Mouse (Mus musculus) cerebellum, postnatal 4 days (tissue): ENCODE results near the gene 4930572O03Rik.
"Not testable (repeated sequence)": the region's sequence is repeated elsewhere in the genome, so short reads cannot be mapped to it uniquely, and the experiment has no call there.

Experiments used
- DNase-seq, 2 experiments: peaks; one replicate each; pipeline ENCODE4 v3.0.0; 2022; ENCODE audit warnings: low spot score in 2 of 2, mixed read lengths in 1 of 2

The 4930572O03Rik gene

DNA sequence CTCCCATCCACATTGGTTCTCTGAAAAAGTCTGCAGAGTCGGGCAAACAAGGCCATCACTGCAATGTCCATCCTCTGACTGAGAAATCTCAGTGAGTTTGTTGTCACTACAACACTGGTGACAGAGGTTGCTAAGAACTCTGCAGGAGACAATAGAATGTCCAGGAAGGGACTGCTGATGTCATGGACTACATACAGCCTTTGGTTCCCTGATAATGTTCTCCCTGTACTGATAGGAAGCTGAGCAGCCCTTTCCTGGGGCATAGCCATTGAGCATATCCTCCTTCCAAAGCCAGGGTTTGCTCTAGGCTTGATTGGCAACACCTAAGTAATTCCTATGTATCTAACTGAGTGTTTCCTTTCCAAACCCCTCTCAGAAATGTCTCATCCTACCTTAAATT lies at the start of gene 4930572O03Rik:
4930572O03Rik (minus strand) TSS at position 101 of the 400 bp plus-strand sequence.
- not testable (repeated sequence) for DNase-seq

DNA sequence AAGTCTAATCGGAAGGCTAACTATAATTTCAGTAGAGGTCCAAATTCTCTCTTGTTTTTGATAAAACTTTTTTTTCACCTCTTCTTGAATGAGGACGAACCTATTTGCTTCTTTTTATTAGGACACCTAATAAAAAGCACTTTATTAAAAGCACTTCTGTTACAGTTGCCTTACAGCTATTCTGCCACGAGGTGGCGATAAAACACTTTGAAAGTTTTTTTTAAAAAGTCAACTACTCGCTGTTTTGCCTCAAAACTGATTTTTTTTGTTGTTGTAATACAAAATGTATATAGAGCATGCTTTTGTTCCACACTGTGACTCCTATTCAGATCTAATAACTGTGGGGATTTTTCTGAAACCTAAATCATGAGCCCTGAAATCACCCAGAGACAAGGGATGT lies 46.0 kb upstream of the 4930572O03Rik start:
- peak in 1 of 2 experiments; percentile 12 for DNase-seq

DNA sequence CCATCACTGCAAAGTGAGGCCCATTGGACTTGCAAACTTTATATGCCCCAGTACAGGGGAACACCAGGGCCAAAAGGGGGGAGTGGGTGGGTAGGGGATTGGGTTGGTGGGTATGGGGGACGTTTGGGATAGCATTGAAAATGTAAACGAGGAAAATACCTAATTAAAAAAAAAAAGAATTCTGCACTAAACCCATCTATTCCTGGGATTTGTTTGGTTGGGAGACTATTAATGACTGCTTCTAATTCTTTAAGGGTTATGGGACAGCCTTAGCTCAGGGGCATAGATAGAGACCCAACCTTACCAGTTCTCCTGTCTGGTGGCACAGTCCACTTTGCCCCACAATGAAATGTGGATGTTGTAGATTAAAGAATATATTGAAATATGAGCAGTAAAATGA lies 40.9 kb upstream of the 4930572O03Rik start:
- not testable (repeated sequence) for DNase-seq

DNA sequence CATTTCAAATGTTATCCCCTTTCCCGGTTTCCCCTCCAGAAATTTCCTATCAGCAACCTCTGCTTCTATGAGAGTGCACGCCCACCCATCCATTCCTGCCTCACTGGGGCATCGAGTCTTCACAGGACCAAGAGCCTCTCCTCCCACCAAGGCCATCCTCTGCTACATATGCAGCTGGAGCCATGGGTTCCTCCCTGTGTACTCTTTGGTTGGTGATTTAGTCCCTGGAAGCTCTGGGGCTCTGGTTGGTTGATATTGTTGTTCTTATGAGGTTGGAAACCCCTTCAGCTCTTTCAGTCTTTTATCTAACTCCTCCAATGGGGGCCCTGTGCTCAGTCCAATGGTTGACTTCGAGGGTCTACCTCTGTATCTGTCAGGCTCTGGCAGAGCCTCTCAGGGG lies 35.0 kb upstream of the 4930572O03Rik start:
- peak in 1 of 2 experiments; percentile 26 for DNase-seq

DNA sequence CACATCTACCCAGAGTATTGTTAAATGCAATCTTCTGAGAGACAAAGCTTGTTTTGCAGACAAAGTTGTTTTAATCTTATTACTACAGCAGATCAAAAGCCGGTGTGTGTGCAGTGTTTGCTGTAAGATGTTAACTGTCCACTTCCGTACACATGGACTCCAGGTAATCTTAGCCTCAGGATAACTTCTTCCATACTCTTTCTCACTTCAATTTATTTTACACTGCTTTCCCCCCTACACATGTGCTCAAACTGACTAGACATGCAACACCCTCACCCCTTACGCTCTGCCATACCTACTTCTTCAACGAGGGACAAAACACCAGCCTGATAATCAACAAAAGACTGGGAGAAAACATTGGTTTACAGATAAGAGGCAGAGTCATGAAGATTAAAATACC lies 34.0 kb upstream of the 4930572O03Rik start:
- DNase-seq, result not testable (repeated sequence)

DNA sequence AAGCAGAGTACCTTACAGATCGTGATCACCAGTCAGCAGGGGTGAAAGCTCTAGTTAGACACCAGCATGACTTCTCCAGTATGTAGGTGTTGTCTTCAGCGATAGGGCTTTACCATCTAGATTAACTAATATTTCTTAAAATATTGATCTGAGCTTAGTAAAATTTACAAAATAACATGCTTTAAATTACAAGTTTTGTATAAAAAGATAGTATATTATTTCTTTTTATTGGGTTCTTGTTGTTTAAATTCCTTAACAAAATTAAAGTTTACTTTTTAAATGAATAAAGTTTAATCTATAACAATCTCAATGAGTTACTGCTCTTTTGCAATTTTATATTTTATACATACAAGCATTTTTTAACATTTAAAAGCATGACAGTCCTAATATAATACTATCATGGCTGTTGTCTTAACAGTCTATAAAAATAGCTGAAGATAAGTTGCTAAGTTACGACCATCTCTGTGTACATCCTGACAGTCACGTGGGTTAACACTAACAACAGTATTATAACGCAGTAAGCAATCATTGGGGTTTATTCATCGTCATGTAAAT lies 32.9 kb upstream of the 4930572O03Rik start:
- DNase-seq, result not testable (repeated sequence)

DNA sequence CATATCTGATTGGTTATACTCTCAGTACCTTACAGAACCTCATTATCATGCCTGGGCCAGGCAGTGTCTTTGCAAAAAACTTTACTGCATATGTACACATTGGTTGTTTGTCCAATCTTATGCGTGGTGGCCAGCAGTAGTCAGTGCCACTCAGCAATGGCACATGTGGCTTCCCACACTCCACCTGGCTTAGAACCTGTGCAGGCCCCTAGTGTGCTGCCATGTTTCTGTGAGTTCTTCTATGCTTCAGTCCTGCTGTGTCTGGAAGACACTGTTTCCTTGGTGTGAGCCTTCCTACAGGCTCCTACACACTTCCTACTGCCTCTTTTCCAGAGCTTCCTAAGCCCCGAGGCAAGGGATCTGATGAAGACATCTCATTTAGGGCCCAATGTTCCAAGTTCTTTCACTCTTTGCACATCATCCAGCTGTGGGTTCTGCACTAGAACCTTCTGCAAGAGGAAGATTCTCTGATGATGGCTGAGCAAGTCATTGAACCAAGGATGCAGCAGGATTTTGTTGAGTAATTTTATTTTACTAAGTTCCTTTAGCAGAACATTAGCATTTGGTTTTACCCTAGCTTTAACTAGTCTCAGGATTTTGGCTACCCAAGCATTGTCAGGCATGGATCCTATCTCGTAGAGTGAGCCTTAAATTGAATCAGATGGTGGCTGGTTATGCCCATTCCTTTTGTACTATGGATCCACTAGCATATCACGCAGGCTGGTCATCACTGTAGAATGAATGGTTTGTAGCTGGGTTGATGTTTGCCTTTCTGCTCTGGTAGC lies 32.2 kb upstream of the 4930572O03Rik start:
- DNase-seq, result not testable (repeated sequence)

DNA sequence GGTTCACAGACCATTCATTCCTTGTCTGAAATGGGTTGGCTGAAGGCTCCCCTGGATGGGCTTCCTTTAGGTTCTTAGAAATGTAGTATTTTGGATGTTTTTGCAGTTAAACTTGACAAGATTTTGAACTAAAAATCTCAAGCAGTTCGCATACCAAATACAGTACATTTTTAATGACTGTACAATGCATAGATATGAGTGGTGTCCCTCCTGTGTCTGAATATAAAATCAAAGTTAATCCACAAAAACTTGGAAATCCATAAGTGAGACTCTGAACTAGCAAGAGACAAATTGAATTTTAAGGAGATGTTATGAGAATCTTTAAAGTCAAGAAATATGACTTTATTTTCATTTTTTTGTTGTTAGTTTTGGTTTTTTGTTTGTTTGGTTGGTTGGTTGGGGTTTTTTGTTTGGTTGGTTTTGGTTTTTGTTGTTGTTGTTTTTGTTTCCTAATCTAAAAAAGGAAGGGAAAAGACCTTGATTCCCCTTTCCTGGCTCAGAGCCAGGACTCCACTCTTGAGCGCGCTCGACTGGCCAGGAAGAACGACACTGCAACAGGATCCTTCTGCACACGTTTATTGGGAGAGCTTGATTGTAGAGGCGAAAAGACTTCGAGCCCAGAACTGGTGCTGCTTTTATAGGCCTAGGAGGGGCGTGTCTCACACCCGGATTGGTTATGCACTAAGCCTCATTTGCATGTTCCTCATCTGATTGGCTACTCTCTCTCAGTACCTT lies 24.6 kb upstream of the 4930572O03Rik start:
- DNase-seq, result not testable (repeated sequence)

DNA sequence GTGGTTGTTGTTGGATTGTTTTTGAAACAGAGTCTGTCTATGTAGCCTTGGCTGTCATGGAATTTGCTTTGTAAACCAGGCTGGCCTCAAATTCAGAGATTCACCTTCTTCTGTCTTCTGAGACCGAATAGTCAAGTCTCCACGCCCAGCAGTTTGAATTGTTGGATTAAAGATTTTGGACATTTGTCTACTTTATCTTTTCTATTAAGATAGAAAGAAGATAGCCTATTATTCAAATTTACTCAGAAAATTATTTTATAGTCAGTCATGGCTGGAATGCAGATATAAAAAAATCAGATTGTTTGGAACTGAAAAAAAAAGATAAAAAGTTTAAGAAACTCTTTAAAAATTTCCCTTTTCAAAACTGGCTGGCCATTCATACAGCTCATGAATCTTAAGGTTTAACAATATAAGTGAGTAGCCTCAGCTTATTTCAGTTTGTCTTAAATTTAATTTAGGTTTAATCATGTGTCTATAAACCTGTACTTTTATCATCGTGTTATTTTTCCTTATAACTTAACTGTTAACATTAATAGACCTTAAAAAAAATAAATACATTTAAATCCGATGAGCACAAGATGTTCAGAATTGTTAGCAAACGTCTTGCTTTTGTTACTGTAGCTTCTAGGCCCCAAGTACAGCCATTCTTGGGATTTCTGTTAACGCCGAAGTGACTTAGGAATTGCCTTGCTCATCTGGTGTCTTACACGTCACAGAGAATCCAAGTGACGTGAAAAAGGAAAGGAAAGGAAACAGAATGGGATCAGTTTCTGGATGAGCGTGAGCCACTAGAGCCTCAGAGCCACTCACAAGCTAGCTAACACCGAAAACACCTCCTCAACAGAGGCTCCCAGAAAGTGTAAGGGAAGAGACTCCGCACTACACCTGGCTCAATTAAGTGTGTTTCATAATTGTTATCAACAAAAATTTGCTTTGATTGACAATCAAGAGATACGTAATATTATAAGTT lies 23.4 kb upstream of the 4930572O03Rik start:
- not testable (repeated sequence) for DNase-seq

DNA sequence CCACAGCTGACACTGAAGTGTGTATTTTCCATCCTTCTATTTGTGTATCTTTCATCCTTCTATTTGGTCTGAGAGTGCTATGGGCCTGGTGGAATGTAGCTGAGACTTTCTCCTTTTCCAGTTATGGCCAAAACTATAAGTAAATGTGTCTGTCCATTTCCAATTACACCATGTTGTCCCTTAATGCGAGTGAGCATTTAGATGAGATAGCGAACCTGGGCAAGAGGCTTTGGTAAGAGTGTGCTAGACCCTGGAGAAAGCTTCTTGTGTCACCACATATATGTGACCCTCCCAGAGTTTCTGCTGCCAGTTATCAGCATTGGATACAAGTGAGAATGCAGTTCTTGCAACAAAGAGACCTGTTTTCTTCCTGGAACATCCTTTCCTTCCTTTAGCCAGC lies 22.0 kb upstream of the 4930572O03Rik start:
- DNase-seq, result not testable (repeated sequence)

DNA sequence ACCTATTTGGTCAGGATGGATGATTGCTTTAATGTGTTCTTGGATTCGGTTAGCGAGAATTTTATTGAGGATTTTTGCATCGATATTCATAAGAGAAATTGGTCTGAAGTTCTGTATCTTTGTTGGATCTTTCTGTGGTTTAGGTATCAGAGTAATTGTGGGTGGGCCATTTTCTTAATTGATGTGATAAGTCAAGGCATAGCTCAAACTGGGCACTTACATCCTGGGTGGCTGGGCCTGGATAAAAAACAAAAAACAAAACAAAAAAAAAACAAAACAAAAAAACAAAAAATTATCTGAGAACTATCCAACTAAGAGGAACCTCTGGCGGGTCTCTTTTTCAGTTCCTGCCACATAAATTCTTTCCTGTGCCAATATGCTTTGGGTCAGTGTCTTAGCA lies 20.9 kb upstream of the 4930572O03Rik start:
- DNase-seq, result not testable (repeated sequence)

DNA sequence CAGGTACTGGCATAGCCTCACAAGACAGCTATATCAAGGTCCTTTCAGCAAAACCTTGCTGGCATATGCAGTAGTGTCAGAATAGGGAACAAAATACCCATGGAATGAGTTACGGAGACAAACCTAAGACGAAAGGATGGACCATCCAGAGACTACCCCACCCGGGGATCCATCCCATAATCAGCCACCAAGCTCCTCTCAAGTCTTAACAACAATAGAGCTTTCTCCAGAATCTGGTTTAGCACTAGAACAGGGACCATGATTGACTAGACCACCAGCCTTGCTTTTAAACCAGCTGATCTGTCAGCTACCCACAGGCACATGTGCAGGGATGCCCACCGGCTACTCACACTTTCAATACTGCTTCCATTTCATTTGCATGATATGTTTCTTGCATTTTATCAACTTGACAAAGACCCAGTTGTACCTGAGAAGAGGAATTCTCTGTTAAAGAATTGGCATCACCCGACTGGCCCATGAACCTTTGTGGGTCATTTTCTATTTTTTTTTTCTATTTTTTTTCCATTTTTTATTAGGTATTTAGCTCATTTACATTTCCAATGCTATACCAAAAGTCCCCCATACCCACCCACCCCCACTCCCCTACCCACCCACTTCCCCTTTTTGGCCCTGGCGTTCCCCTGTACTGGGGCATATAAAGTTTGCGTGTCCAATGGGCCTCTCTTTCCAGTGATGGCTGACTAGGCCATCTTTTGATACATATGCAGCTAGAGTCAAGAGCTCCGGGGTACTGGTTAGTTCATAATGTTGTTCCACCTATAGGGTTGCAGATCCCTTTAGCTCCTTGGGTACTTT lies 17.8 kb upstream of the 4930572O03Rik start:
- DNase-seq, result not testable (repeated sequence)

DNA sequence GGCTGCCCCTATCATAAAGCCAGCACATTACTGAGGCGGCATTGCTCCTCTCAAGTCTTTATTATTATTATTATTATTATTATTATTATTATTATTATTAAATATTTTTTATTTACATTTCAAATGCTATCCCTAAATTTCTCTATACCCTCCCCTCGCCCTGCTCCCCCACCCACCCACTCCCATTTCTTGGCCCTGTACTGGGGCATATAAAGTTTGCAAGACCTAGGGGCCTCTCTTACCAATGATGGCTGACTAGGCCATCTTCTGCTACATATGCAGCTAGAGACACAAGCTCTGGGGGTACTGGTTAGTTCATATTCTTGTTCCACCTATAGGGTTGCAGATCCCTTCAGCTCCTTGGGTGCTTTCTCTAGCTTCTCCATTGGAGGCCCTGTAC lies 17.1 kb upstream of the 4930572O03Rik start:
- DNase-seq, result not testable (repeated sequence)

DNA sequence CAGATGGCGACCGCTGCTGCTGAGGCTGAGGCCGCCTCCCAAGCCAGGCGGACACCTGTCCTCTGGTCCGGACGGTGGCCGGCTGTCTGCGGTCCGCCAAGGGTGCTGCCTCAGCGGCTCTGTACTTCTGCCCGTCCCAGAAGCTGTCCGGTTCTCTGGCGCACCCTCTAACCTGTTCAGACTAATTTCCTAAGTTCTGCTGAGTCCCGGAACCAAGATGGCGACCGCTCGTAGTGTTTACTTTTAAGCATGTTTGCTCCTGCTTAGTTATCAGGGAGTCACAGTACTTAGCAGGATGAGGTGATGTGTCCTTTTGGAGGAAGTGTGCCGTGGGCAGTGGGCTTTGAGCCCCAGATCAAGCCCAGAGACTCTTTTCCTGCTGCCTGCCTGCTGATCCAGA lies 13.9 kb upstream of the 4930572O03Rik start:
- DNase-seq, result not testable (repeated sequence)

DNA sequence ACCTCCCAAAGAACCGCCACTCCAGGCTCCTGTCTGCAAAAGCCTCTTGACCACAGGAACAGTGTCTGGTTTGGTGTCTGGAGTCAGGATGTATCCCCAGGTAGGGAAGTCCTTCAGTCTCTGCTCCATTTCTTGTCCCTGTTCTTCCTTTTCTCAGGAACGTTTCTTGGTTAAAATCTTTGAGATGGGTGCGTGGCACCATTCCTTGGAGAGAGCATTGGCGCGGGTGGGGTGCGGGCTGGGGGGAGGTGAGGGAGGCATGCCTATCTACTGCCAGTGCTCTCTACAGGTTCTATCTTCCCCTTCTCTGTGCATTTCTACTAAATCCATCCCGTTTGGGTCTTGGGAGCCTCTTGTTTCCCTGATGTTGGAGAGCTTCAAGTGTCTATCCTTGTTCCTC lies 7.0 kb upstream of the 4930572O03Rik start:
- DNase-seq, result not testable (repeated sequence)

DNA sequence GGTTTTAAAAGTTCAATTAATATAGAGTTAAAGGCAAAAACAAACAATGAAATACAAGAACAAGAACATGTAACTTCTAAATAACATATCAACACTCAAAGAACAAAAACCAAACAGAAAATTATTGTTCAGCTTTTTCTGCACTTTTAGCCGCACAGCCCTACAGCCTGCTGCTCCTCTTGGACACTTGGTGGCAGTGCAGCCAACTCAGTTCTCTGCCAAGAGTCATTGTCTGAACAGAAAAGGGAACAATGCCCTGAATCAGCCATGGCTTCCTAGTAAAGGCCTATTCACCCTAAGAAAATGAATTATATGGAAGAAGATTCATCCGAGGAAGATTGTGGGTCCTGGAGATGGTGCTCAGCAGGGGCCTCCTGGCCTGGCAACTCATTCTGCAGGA lies 4.5 kb downstream of the 4930572O03Rik start:
- DNase-seq, result not testable (repeated sequence)

DNA sequence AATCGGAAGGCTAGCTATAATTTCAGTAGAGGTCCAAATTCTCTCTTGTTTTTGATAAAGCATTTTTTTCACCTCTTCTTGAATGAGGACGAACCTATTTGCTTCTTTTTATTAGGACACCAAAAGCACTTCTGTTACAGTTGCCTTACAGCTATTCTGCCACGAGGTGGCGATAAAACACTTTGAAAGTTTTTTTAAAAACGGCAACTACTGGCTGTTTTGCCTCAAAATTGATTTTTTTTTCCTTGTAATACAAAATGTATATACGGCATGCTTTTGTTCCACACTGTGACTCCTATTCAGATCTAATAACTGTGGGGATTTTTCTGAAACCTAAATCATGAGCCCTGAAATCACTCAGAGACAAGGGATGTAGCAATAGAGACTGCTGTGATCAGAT lies 11.2 kb downstream of the 4930572O03Rik start:
- DNase-seq, result not testable (repeated sequence)

DNA sequence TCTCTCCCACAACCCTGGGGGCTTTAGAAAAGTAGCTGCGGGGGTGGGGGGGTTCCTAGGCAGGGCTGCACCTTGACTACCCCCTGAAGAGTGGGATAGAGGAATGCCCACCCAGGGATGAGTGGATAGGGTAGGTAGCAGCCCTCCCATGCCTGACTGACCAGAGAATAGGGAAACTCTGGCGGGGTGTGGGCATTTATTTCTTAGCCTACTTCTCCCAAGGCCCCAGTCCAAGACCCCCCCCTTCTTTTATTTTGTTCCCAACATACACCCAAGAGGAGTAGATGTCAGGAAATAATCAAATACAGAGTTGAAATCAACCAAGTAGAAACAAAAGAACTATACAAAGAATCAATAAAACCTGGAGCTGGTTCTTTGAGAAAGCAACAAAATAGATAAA lies 19.2 kb downstream of the 4930572O03Rik start:
- DNase-seq, result not testable (repeated sequence)

DNA sequence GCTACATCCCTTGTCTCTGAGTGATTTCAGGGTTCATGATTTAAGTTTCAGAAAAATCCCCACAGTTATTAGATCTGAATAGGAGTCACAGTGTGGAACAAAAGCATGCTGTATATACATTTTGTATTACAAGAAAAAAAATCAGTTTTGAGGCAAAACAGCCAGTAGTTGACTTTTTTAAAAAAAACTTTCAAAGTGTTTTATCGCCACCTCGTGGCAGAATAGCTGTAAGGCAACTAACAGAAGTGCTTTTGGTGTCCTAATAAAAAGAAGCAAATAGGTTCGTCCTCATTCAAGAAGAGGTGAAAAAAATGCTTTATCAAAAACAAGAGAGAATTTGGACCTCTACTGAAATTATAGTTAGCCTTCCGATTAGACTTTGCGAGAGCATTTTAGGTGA lies 26.8 kb downstream of the 4930572O03Rik start:
- not testable (repeated sequence) for DNase-seq

DNA sequence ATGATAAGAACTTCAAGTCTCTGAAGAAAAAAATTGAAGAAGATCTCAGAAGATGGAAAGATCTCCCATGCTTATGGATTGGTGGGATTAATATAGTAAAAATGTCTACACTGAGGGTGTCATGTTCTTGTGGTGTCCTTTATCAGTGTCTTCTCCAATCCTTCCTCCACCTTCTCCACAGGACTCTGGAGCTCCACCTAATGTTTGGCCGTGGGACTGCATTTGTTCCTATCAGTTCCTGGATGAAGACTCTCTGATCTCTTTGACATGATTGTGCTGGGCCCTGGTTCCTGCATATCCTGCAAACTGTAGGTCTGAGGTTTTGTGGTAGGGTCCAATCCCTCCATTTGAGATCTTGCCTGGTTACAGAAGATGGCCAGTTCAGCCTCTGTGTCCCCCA lies 28.7 kb downstream of the 4930572O03Rik start:
- DNase-seq, result not testable (repeated sequence)
